Mouse (Mus musculus): ENCODE measurements at regions not wholly inside any gene's neighbourhood (a gene's known extent, or its start where the extent isn't known, plus 50 kb on each side); places are given as distances from the start of the nearest gene placed in this dataset.

DNA sequence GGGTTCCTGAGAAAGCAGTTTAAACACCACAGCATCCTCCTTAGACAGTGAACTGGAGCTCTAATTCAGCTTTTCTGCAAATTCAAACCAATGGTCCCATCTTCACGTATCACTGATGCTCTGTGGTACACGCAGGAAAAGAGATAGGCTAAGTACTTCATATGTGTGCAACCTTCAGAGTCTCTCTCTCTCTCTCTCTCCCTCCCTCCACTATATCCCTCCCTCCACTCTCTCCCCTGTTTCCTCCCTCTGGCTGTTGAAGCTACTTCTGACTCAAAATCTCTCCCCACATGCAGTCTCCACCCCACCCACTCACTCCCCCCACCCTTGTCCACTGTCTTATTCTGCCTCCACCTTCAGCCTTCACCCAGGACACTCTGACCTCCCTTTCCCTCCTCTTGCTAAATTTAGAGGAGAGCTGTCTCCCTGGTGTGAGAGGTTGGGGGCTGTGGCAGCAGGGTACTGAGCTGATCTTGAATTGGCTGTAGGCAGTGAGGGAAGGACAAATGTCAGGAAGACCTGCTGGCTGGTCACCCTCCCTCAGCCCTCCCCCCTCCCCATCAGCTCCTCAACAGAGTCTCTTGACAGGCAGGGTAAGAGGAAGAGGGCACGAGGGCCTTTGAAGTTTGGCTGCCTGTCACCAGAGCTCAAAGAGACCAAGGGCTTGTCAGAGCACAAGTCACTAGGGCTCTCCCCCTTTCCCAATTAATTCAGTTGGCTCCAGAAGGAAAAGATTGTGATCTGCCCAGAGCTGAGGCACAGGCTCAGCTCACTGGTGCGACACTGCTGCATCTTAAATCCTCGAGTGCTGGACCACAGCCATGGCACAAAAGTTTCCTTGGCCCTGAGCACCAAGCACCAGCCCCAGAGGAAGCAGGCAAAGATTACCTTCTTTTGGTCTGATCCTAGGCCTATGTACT is 227.9 kb upstream of the Apob start:
- Histone ChIP-seq H3K9ac (no peak overlapping the region), H3K27me3 (no peaks in the 10 kb centered on the region), H3K9me3 (no peaks in the 10 kb centered on the region), H3K36me3 (no peaks in the 10 kb centered on the region), H3K27ac (replicated peaks) (no peak overlapping the region), H3K4me2 (no peak overlapping the region), H3K4me3 (no peak overlapping the region), H3K4me1 (replicated peaks) (peaks cover 19% of the 10 kb centered on the region)
- ATAC-seq (ENCODE audit: low FRiP score, low read depth): peak; percentile 81
- WGBS: 41% methylated on average over 5 of the region's 5 CpGs

DNA sequence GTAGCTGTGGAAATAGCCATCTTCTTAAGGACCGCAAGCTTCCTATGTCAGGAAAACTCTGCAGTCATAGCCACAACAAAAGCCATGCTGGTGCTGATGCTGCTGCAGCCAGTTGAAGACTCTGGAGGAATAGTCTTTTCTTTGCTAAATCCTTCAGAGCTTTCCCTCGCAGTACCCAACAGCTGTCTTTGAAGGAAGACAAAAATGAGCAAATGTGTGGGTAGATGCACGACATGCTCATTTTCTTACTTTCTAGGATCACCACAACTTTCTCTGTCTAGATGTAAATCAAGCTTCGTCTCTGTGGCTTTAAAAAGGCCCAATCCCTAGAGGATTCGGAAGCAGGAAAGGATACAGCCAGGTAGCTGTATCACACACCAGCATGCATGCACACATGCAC is 222.6 kb upstream of the Apob start:
- Histone ChIP-seq H3K27ac (replicated peaks) (no peak overlapping the region), H3K4me3 (no peak overlapping the region), H3K4me2 (no peak overlapping the region), H3K27me3 (no peaks in the 10 kb centered on the region), H3K36me3 (no peaks in the 10 kb centered on the region), H3K9me3 (no peaks in the 10 kb centered on the region), H3K9ac (no peak overlapping the region), H3K4me1 (replicated peaks) (peaks cover 4% of the 10 kb centered on the region; the same call in 1 of the 2 replicates)
- ATAC-seq (ENCODE audit: low FRiP score, low read depth): no peak
- 81% methylated on average over 5 of the region's 5 CpGs for WGBS

DNA sequence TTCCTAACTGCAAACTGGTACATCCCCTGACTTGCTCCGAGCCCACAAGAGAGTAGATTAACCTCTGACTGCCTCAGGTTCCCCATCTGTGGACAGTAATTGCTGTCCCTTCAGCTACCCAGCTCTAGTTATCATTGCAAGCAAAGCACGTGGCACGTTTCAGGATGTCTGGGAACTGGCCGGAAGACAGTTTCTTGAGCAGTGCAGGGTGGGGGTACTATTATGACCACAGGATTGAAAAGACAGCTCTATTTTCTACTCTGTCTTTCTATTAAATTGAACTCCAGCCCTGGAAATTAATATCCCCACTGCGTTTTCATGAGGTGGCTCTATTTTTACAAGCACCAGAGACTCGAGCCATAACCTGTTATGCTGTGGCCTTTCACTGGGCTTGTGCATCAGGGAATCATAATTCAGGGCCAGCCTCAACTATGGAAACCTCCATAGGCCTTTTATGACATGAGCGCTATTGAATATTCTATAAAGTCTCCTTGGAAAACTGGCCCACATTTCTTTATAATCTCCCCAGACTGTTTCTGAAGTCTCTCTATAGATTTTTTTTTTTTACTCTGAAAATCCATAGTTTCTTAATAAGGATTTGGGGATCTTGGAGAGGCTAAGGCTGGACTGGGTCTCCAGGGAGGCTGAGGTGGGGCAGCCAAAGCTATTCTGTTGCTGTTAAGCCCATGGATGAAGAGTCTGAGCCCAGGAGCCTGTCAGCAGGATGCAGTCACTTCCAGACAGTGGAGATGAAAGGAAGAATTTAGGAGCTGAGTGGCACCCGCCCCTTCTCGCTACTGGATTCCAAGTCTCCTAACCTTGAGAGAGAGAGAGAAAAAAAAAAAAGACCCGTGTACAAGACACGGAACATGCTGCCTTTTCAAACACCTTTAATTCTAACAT is 212.4 kb upstream of the Apob start:
- H3K4me2 ChIP-seq: no peak overlapping the region
- H3K36me3 ChIP-seq: no peaks in the 10 kb centered on the region
- no peak overlapping the region for H3K27ac ChIP-seq (replicated peaks)
- no peaks in the 10 kb centered on the region for H3K27me3 ChIP-seq
- H3K4me3 ChIP-seq: no peak overlapping the region
- no peaks in the 10 kb centered on the region for H3K9me3 ChIP-seq
- ATAC-seq (ENCODE audit: low FRiP score, low read depth): no peak
- H3K4me1 ChIP-seq (replicated peaks): no peaks in the 10 kb centered on the region
- no peak overlapping the region for H3K9ac ChIP-seq
- WGBS: 74% methylated on average over 11 of the region's 11 CpGs

DNA sequence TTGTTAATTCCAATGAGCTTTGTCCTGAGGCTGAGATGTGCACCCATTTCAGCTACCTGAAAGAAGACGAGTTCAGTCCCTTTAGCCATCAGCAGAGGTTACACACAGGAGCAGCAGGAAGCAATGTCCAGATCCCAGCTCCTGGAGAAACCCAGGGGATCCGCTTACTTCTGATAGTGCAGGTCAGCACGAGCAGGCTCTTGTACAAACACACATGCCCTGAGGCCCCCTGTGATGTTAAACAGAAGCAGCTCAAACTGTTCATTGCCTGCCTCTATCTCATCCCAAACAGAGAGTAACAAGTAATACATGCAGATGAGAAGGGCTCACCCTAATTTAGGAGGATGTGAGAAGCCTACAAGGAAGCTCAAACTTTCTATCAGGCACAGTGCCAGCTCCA is 203.3 kb upstream of the Apob start:
- H3K9ac ChIP-seq: no peak overlapping the region
- no peak overlapping the region for H3K27ac ChIP-seq (replicated peaks)
- peaks cover 8% of the 10 kb centered on the region; the same call in 1 of the 2 replicates for H3K4me1 ChIP-seq (replicated peaks)
- 69% methylated on average over 3 of the region's 3 CpGs for WGBS
- H3K9me3 ChIP-seq: no peaks in the 10 kb centered on the region
- no peak for ATAC-seq (ENCODE audit: low FRiP score, low read depth)
- no peak overlapping the region for H3K4me2 ChIP-seq
- H3K4me3 ChIP-seq: no peak overlapping the region
- H3K27me3 ChIP-seq: no peaks in the 10 kb centered on the region
- no peaks in the 10 kb centered on the region for H3K36me3 ChIP-seq

DNA sequence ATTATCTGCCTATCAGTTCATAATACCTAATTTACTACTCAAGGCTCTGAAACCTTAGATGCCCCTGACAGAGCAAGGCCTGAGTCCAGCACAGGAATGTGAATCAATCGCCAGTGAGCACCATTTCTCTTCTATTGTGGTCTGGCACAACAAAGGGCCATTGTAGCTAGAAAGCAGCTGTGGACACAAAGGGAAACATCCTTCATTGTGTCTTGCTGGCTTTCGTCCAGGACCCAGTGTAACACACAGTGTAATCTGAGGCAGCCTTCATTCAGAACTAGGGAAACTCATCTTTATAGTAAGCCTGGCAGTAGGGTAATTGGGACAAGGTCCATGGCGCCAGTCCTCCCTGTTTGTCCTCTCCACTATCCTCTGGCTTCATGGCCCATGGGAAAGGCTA is 201.1 kb upstream of the Apob start:
- no peaks in the 10 kb centered on the region for H3K36me3 ChIP-seq
- H3K4me1 ChIP-seq (replicated peaks): peaks cover 8% of the 10 kb centered on the region; the same call in 1 of the 2 replicates
- no peak overlapping the region for H3K4me2 ChIP-seq
- H3K9me3 ChIP-seq: no peaks in the 10 kb centered on the region
- H3K9ac ChIP-seq: no peak overlapping the region
- ATAC-seq (ENCODE audit: low FRiP score, low read depth): no peak
- no peaks in the 10 kb centered on the region for H3K27me3 ChIP-seq
- H3K27ac ChIP-seq (replicated peaks): no peak overlapping the region
- WGBS: 42% methylated on average over 3 of the region's 3 CpGs
- H3K4me3 ChIP-seq: no peak overlapping the region

DNA sequence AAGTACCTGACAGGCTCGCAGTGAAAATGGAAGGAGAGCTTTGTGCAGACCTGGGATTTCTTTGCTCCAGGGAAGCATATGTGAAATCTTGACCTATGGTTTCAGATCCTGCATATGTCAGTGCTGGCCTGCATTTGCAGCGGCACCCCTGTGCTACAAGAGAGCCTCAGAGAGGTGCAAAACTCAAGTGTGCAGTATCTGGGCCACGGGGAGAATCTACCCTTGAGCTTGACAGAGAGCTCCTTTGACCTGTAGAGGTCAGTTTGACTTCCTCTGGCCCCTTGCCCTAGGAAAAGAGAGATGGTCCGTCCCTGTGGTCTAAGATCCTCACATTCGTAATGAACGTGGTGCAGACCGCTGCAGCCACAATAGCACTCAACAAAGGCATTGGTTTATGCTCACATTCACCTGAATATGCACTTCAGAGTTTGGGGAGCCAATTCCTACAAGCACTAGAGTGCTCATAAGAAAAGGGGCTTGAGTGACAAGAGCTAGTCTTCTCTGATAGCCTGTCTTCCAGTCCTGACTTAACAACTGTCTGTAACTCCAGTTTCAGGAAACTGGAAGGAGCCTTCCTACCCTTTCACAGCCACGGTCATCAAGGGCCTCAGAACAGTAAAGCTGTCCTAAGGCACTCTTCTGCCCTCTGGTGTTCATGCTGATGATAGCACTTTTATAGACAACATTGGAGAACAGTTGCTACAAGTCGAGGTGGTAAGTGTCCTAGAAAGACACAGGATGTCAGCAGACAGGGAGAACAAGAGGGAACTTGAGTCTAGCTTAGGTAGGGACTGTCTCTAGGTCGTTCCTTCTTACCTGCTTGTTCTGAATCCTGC is 200.0 kb upstream of the Apob start:
- no peak overlapping the region for H3K9ac ChIP-seq
- ATAC-seq (ENCODE audit: low FRiP score, low read depth): peak; percentile 82
- H3K4me2 ChIP-seq: no peak overlapping the region
- H3K27ac ChIP-seq (replicated peaks): 0 out of 2 replicates have a peak overlapping the region, but pooled peaks have one; percentile 2
- no peaks in the 10 kb centered on the region for H3K9me3 ChIP-seq
- no peaks in the 10 kb centered on the region for H3K27me3 ChIP-seq
- H3K36me3 ChIP-seq: no peaks in the 10 kb centered on the region
- no peak overlapping the region for H3K4me3 ChIP-seq
- WGBS: 43% methylated on average over 10 of the region's 10 CpGs
- peaks cover 8% of the 10 kb centered on the region; the same call in 1 of the 2 replicates for H3K4me1 ChIP-seq (replicated peaks)

DNA sequence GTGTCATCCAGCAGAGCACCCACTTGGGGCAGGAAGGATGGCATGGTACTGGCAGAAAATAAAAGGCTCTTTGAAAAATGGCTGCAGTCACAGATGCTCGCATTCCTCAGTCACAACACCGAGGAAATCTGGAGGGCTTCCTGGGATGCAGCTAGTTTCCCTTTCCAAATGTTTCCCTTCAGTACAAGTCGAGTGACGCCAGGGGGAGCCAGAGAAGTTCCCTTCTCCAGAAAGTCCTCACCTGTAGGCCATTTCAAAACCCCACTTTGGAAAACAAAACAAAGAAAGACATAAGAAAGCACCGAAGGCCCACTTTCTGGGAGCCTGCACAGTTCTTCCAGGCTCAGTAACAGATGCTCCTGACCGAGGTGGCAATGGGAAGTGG is 199.4 kb upstream of the Apob start:
- ATAC-seq (ENCODE audit: low FRiP score, low read depth): 0 out of 2 replicates have a peak, but pooled peaks have one; percentile 24
- H3K27me3 ChIP-seq: no peaks in the 10 kb centered on the region
- H3K4me3 ChIP-seq: no peak overlapping the region
- H3K36me3 ChIP-seq: no peaks in the 10 kb centered on the region
- 59% methylated on average over 6 of the region's 6 CpGs for WGBS
- H3K27ac ChIP-seq (replicated peaks): no peak overlapping the region
- no peaks in the 10 kb centered on the region for H3K9me3 ChIP-seq
- no peak overlapping the region for H3K9ac ChIP-seq
- peaks cover 8% of the 10 kb centered on the region; the same call in 1 of the 2 replicates for H3K4me1 ChIP-seq (replicated peaks)
- H3K4me2 ChIP-seq: no peak overlapping the region

DNA sequence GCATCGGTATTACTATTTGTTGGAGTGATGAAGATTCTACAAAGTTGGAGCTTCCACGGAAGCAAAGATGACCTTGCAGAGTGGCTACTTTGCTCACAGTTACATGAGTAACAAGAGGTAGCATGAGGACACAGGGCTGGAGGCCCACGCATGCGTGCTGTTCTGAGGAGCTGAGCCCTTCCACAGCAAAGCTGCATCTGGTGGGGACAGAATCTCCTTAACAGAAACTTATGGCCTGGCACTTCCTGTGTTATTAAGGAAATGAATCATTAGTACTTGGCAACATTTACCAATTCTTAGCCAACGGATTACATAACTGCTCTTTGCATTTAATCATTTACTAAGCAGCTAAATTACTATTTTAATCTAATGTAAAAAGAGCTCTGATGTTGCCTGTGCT is 160.8 kb upstream of the Apob start:
- no peak for ATAC-seq (ENCODE audit: low FRiP score, low read depth)
- WGBS: 82% methylated on average over 5 of the region's 5 CpGs

DNA sequence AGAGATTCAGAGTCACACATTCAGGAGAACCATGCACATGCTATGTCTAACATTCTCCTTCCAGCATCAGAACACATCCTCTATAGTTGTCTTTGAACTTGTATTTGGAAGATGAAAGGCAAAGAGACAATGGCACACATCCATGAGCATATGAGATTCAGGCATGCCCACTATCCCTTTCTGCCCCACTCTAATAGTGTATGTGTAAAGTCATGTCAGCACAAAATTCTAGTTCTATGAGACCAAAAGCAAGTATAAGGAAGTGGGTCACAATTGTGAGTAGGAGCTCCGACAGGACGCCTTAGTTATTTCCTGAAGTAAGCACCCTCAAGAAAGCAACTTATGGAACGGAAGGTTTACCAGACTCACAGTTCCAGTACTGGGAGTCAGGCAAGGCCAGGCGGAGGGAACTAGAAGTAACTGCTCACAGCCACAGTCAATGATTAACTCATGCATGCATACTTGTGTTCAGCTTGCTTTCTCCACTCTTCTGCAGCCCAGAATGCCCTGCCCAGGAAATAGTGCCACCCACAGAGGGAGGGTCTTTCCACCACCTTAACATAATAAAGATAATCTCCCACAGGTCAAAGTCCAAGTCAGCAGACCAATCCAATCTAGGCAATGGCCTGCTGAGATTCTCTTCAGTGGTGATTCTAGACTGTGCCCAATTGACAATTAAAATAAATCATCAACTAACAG is 157.3 kb upstream of the Apob start:
- Histone ChIP-seq H3K27me3 (no peaks in the 10 kb centered on the region), H3K27ac (replicated peaks) (no peak overlapping the region), H3K4me1 (replicated peaks) (no peaks in the 10 kb centered on the region), H3K4me2 (no peak overlapping the region), H3K36me3 (no peaks in the 10 kb centered on the region), H3K4me3 (no peak overlapping the region), H3K9me3 (no peaks in the 10 kb centered on the region), H3K9ac (no peak overlapping the region)
- ATAC-seq (ENCODE audit: low FRiP score, low read depth): no peak
- WGBS: 85% methylated on average over 4 of the region's 4 CpGs

More for the DNA sequence above, 160.8 kb upstream of the Apob start:
- Histone ChIP-seq H3K27me3 (no peaks in the 10 kb centered on the region), H3K9ac (no peak overlapping the region), H3K9me3 (no peaks in the 10 kb centered on the region), H3K4me2 (no peak overlapping the region), H3K4me1 (replicated peaks) (no peaks in the 10 kb centered on the region), H3K4me3 (no peak overlapping the region), H3K27ac (replicated peaks) (no peak overlapping the region), H3K36me3 (no peaks in the 10 kb centered on the region)

DNA sequence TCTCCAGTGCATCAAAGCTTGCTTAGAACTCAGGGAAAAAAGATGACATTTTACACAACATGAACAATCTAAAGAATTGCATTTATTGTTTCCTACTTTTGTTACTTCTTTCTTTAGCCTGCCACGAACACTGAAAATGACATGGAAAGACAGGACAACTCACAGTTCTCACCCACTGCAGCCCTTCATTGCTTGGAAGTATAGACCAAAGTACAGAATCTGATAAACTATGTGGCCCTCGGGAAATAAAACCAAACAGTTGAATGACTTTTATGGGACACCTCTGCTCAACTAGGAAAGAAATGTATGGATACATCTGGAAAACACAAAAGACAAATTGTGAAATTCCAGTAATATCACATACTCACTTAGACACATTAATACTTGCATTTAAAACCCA is 156.7 kb upstream of the Apob start:
- H3K4me3 ChIP-seq: no peak overlapping the region
- WGBS: 69% methylated on average over 2 of the region's 2 CpGs
- H3K9ac ChIP-seq: no peak overlapping the region
- no peak overlapping the region for H3K27ac ChIP-seq (replicated peaks)
- H3K4me2 ChIP-seq: no peak overlapping the region
- H3K27me3 ChIP-seq: no peaks in the 10 kb centered on the region
- ATAC-seq (ENCODE audit: low FRiP score, low read depth): no peak
- no peaks in the 10 kb centered on the region for H3K4me1 ChIP-seq (replicated peaks)
- no peaks in the 10 kb centered on the region for H3K9me3 ChIP-seq
- H3K36me3 ChIP-seq: no peaks in the 10 kb centered on the region

DNA sequence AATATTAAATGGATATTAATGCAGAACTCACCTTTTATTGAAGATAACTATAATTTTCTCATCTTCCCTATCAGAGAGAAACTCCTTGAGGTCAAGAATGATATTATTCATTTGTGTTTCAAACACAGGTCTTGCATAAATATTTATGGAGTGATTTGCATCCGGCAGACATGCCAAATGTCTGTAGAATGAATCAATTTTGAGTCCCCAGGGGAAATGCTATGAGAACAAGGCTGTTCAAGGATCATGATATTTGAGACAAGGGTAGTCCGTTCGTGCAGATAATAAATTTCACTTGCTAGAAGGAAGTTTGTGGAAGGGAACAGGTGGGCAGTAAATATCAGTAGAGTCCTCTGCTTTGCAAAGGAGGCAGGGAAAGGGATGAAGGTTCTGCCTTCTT is 141.7 kb upstream of the Apob start:
- Histone ChIP-seq H3K36me3 (no peaks in the 10 kb centered on the region), H3K4me3 (no peak overlapping the region), H3K9me3 (no peaks in the 10 kb centered on the region), H3K27me3 (no peaks in the 10 kb centered on the region), H3K9ac (no peak overlapping the region), H3K4me1 (replicated peaks) (no peaks in the 10 kb centered on the region), H3K4me2 (no peak overlapping the region), H3K27ac (replicated peaks) (no peak overlapping the region)
- ATAC-seq (ENCODE audit: low FRiP score, low read depth): no peak
- WGBS: 44% methylated on average over 3 of the region's 3 CpGs
